Mouse (Mus musculus): Measurements from ENCODE around the gene Elf2. TPM values are rescaled to one million over a fixed set of nuclear protein-coding genes. Genes with fewer than 3 reads are reported as not detected.

Gene Elf2
- polyA plus RNA-seq, 1 experiment from 2014 or later, result 44.5 TPM

DNA sequence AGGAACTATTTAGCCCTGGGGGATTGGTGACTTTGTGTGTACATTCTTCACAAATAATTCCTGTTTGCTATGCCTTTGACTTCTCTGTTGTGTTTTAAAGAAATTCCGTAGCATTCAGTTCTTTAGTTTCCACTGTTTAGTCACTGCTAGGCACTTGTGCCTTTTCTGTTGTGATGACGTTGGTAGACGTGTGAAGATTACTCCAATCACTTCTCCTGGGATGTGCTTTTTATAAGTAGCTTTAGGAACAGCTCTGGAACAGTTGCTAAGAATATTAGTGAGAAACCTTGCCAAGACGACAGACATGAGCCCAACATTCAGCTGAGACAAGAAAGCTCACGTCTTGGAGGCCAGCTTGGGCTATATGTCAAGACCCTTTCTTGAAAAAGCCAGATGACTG is 89.4 kb downstream of the Elf2 start:
- no peak overlapping the region for H3K27ac ChIP-seq (ENCODE audit: low read depth, low read length)
- H3K9ac ChIP-seq (ENCODE audit: low read depth, low read length), result no peak overlapping the region
- H3K36me3 ChIP-seq (ENCODE audit: control insufficient read depth, insufficient read depth, low read length), result peaks cover 23% of the 10 kb centered on the region
- no peak for ATAC-seq (replicated peaks; ENCODE audit: insufficient number of reproducible peaks, low FRiP score, low TSS enrichment)
- no peak overlapping the region for H3K4me2 ChIP-seq
- no peaks in the 10 kb centered on the region for H3K9me3 ChIP-seq (replicated peaks; ENCODE audit: control insufficient read depth, low read length)
- H3K27me3 ChIP-seq (ENCODE audit: control insufficient read depth, insufficient read depth, low read length), result no peaks in the 10 kb centered on the region
- H3K4me3 ChIP-seq (ENCODE audit: low read depth, low read length), result no peak overlapping the region
- H3K4me1 ChIP-seq (ENCODE audit: control insufficient read depth, insufficient read depth, low read length), result no peaks in the 10 kb centered on the region
- 80% methylated on average over 5 of the region's 5 CpGs for WGBS (ENCODE audit: insufficient replicate concordance)

DNA sequence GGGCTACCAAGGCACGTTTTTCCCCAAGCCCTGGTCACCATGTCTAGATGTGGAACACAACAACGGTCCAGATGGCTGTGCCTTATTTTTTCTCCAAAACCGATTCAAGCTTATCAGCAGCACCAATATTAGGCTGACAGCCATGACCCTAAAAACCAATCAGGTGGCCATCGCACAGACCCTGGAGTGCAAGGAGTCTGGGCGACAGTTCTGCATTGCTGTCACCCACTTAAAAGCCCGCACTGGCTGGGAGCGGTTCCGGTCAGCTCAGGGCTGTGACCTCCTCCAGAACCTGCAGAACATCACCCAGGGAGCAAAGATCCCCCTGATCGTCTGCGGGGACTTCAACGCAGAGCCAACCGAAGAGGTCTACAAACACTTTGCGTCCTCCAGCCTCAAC is 90.6 kb downstream of the Elf2 start:
- ATAC-seq (replicated peaks; ENCODE audit: insufficient number of reproducible peaks, low FRiP score, low TSS enrichment), result no peak
- H3K27me3 ChIP-seq (ENCODE audit: control insufficient read depth, insufficient read depth, low read length), result no peaks in the 10 kb centered on the region
- H3K4me1 ChIP-seq (ENCODE audit: control insufficient read depth, insufficient read depth, low read length), result no peaks in the 10 kb centered on the region
- H3K4me2 ChIP-seq, result no peak overlapping the region
- no peak overlapping the region for H3K9ac ChIP-seq (ENCODE audit: low read depth, low read length)
- H3K9me3 ChIP-seq (replicated peaks; ENCODE audit: control insufficient read depth, low read length), result no peaks in the 10 kb centered on the region
- no peak overlapping the region for H3K4me3 ChIP-seq (ENCODE audit: low read depth, low read length)
- H3K27ac ChIP-seq (ENCODE audit: low read depth, low read length), result no peak overlapping the region; the same call in 1 of the 2 replicates
- 90% methylated on average over 13 of the region's 13 CpGs for WGBS (ENCODE audit: insufficient replicate concordance)
- H3K36me3 ChIP-seq (ENCODE audit: control insufficient read depth, insufficient read depth, low read length), result peaks cover 19% of the 10 kb centered on the region

DNA sequence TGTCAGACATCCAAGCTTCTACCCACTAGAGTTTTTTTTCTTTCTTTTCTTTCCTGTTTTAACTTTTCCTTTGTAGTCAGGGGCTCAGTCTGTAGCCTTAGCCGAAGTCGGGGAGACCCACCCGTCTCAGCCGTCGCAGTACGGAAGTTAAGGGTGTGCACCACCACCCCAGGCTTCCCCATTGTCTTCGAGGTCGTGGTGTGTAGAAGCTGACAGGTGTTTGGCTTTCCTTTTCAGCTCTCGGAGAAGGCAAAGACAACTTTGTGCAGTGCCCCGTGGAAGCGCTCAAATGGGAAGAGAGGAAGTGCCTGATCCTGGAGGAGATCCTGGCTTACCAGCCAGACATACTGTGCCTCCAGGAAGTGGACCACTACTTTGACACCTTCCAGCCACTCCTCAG is 91.0 kb downstream of the Elf2 start:
- 83% methylated on average over 11 of the region's 11 CpGs for WGBS (ENCODE audit: insufficient replicate concordance)
- Histone ChIP-seq H3K36me3 (ENCODE audit: control insufficient read depth, insufficient read depth, low read length) (peaks cover 19% of the 10 kb centered on the region), H3K27ac (ENCODE audit: low read depth, low read length) (no peak overlapping the region), H3K4me1 (ENCODE audit: control insufficient read depth, insufficient read depth, low read length) (no peaks in the 10 kb centered on the region), H3K4me3 (ENCODE audit: low read depth, low read length) (no peak overlapping the region), H3K27me3 (ENCODE audit: control insufficient read depth, insufficient read depth, low read length) (no peaks in the 10 kb centered on the region), H3K9ac (ENCODE audit: low read depth, low read length) (no peak overlapping the region), H3K9me3 (replicated peaks; ENCODE audit: control insufficient read depth, low read length) (no peaks in the 10 kb centered on the region), H3K4me2 (no peak overlapping the region)
- ATAC-seq (replicated peaks; ENCODE audit: insufficient number of reproducible peaks, low FRiP score, low TSS enrichment), result no peak

DNA sequence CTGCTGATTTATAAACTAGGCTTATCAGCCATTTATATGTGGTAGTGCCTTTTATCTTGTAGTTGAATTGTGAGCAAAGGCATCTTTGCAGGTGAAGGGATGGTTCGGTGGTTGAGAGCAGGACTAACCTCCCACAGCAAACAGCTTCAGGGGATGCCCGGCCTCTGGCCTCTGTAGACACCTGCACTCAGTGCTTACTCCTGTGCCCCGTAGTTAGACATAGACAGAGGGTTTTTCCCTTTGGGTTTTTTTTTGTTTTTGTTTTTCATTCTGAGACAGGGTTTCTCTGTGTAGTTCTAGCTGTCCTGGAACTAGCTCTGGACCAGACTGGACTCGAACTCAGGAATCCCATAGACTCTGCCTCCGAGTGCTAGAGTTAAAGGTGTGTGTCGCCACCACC is 91.9 kb downstream of the Elf2 start:
- WGBS (ENCODE audit: insufficient replicate concordance), result 92% methylated on average over 6 of the region's 6 CpGs
- no peak overlapping the region for H3K4me3 ChIP-seq (ENCODE audit: low read depth, low read length)
- H3K9me3 ChIP-seq (replicated peaks; ENCODE audit: control insufficient read depth, low read length), result no peaks in the 10 kb centered on the region
- H3K36me3 ChIP-seq (ENCODE audit: control insufficient read depth, insufficient read depth, low read length), result peaks cover 17% of the 10 kb centered on the region
- ATAC-seq (replicated peaks; ENCODE audit: insufficient number of reproducible peaks, low FRiP score, low TSS enrichment), result no peak
- H3K27me3 ChIP-seq (ENCODE audit: control insufficient read depth, insufficient read depth, low read length), result no peaks in the 10 kb centered on the region
- H3K4me1 ChIP-seq (ENCODE audit: control insufficient read depth, insufficient read depth, low read length), result no peaks in the 10 kb centered on the region
- no peak overlapping the region for H3K27ac ChIP-seq (ENCODE audit: low read depth, low read length)
- no peak overlapping the region for H3K9ac ChIP-seq (ENCODE audit: low read depth, low read length)
- H3K4me2 ChIP-seq, result no peak overlapping the region

DNA sequence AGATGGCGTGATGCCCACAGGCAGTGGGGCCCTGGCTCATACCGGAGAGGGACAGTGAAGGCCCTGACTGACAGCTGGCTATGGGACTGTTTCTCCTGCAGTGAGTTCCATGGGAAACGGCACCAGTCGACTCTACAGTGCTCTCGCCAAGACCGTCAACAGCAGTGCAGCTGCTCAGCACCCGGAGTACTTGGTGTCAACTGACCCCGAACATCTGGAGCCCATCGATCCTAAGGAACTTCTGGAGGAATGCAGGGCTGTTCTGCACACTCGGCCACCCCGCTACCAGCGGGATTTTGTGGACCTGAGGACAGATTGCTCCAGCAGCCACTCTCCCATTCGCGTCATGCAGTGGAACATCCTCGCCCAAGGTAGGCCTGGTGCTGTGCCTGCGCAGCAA is 92.8 kb downstream of the Elf2 start:
- WGBS (ENCODE audit: insufficient replicate concordance), result 81% methylated on average over 16 of the region's 16 CpGs
- Histone ChIP-seq H3K4me1 (ENCODE audit: control insufficient read depth, insufficient read depth, low read length) (no peaks in the 10 kb centered on the region), H3K4me3 (ENCODE audit: low read depth, low read length) (no peak overlapping the region), H3K9me3 (replicated peaks; ENCODE audit: control insufficient read depth, low read length) (no peaks in the 10 kb centered on the region), H3K4me2 (no peak overlapping the region), H3K27me3 (ENCODE audit: control insufficient read depth, insufficient read depth, low read length) (no peaks in the 10 kb centered on the region), H3K9ac (ENCODE audit: low read depth, low read length) (no peak overlapping the region), H3K36me3 (ENCODE audit: control insufficient read depth, insufficient read depth, low read length) (peaks cover 8% of the 10 kb centered on the region), H3K27ac (ENCODE audit: low read depth, low read length) (no peak overlapping the region)
- 0 out of 2 replicates have a peak, but pooled peaks have one; percentile 22 for ATAC-seq (replicated peaks; ENCODE audit: insufficient number of reproducible peaks, low FRiP score, low TSS enrichment)

DNA sequence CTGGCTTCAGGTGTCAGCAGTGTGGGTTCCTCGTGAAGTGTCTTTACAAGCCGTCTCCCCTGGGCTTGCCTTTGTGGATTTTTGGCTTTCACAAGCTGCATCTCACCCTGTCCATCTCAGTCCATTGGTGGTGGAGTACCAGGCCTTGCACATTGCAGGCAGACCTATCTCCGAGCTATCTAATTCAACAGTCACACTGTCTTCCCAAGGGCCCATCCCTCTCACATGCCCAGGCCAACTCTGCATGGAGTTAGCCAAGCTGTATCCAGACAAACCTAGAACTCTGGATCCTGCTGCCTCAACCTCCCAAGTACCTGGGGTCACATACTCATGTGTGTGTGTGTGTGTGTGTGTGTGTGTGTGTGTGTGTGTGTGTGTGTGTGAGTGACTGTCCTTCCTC is 100.9 kb downstream of the Elf2 start:
- no peaks in the 10 kb centered on the region for H3K36me3 ChIP-seq (ENCODE audit: control insufficient read depth, insufficient read depth, low read length)
- no peak overlapping the region for H3K9ac ChIP-seq (ENCODE audit: low read depth, low read length)
- H3K9me3 ChIP-seq (replicated peaks; ENCODE audit: control insufficient read depth, low read length), result no peaks in the 10 kb centered on the region
- peaks cover 8% of the 10 kb centered on the region for H3K4me1 ChIP-seq (ENCODE audit: control insufficient read depth, insufficient read depth, low read length)
- H3K27ac ChIP-seq (ENCODE audit: low read depth, low read length), result no peak overlapping the region
- no peak overlapping the region for H3K4me2 ChIP-seq
- ATAC-seq (replicated peaks; ENCODE audit: insufficient number of reproducible peaks, low FRiP score, low TSS enrichment), result no peak
- no peaks in the 10 kb centered on the region for H3K27me3 ChIP-seq (ENCODE audit: control insufficient read depth, insufficient read depth, low read length)
- H3K4me3 ChIP-seq (ENCODE audit: low read depth, low read length), result no peak overlapping the region
- WGBS (ENCODE audit: insufficient replicate concordance), result 88% methylated on average over 3 of the region's 3 CpGs

DNA sequence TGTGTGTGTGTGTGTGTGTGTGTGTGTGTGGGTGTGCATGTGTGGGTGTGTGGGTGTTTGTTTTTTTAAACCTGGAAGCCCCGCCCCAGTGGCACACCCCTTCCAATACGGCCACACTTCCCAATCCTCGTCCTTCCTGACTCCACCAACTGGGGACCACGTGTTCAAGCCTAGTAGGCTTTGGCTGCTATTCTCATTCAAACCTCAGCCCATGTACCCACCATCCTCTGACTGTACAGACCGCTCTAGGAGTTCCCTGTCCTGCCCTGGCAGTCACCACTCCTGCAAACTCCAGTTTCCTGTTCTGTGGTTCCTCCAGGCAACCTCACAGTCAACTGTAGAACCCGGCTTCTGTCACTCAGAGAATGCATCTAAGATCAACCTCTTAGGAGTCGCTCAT is 101.9 kb downstream of the Elf2 start:
- no peak overlapping the region for H3K4me3 ChIP-seq (ENCODE audit: low read depth, low read length)
- no peak for ATAC-seq (replicated peaks; ENCODE audit: insufficient number of reproducible peaks, low FRiP score, low TSS enrichment)
- H3K4me2 ChIP-seq, result no peak overlapping the region
- H3K9me3 ChIP-seq (replicated peaks; ENCODE audit: control insufficient read depth, low read length), result no peaks in the 10 kb centered on the region
- 82% methylated on average over 7 of the region's 7 CpGs for WGBS (ENCODE audit: insufficient replicate concordance)
- H3K27ac ChIP-seq (ENCODE audit: low read depth, low read length), result no peak overlapping the region
- no peak overlapping the region for H3K9ac ChIP-seq (ENCODE audit: low read depth, low read length)
- peaks cover 18% of the 10 kb centered on the region for H3K4me1 ChIP-seq (ENCODE audit: control insufficient read depth, insufficient read depth, low read length)
- no peaks in the 10 kb centered on the region for H3K27me3 ChIP-seq (ENCODE audit: control insufficient read depth, insufficient read depth, low read length)
- no peaks in the 10 kb centered on the region for H3K36me3 ChIP-seq (ENCODE audit: control insufficient read depth, insufficient read depth, low read length)

DNA sequence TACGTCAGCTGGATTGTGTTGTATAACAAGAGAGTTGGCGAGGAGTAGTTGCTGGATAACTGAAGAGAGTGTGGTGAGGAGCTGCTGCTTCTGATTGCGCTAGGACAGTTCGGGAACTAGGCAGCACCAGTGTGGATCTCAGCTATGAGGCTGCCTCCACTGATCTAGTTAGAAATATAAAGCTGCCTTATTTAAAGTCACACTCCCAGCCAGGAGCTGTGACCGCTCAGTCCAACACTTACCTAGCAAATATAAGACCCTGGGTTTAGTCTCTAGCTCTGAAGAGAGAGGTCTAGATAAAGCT is 105.8 kb downstream of the Elf2 start:
- Histone ChIP-seq H3K4me1 (ENCODE audit: control insufficient read depth, insufficient read depth, low read length) (peaks cover 46% of the 10 kb centered on the region), H3K4me3 (ENCODE audit: low read depth, low read length) (no peak overlapping the region), H3K27me3 (ENCODE audit: control insufficient read depth, insufficient read depth, low read length) (no peaks in the 10 kb centered on the region), H3K36me3 (ENCODE audit: control insufficient read depth, insufficient read depth, low read length) (no peaks in the 10 kb centered on the region), H3K9ac (ENCODE audit: low read depth, low read length) (no peak overlapping the region), H3K4me2 (0 out of 2 replicates have a peak overlapping the region, but pooled peaks have one; percentile 3), H3K9me3 (replicated peaks; ENCODE audit: control insufficient read depth, low read length) (no peaks in the 10 kb centered on the region), H3K27ac (ENCODE audit: low read depth, low read length) (no peak overlapping the region)
- no peak for ATAC-seq (replicated peaks; ENCODE audit: insufficient number of reproducible peaks, low FRiP score, low TSS enrichment)
- 71% methylated on average over 5 of the region's 5 CpGs for WGBS (ENCODE audit: insufficient replicate concordance)

DNA sequence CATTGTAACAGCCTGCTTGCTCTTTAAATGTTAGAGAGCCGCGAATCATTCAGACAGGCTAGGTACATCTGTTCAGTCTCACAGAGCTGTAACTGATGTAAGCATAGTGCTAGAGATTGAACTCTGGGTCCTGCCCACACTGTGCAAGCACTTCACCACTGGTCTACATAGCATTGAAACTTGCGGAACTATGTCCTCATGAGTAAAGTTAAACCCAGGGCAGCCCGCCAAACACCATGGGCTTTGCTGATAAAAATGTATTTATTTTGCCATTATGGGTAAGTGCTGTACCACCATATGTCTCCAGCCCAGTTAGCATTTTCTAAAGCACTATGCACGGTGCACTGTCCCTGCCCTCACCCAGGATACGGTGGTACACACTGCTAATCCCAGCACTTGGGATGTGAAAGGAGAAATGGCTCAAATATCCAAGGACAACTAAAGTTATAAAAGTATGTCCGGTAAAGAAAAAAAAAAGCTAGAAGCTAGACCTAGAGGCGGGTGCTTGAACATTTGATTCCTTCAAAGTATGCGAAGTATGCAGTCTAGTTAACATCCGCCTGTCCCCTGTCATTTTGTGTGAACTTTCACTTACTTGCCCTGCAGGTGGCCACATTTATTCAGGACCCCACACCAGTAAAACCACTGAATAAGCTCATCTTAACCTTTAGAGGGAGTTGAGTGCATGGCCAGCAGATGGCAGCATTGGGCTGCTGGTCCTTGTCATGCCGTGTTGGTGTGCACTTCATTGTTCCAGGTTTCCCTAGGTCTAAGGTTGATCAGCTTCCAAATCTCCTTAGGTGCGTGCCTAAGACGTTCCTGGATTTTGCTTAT is 106.3 kb downstream of the Elf2 start:
- 0 out of 2 replicates have a peak, but pooled peaks have one; percentile 9 for ATAC-seq (replicated peaks; ENCODE audit: insufficient number of reproducible peaks, low FRiP score, low TSS enrichment)
- H3K4me1 ChIP-seq (ENCODE audit: control insufficient read depth, insufficient read depth, low read length), result peaks cover 46% of the 10 kb centered on the region
- H3K9ac ChIP-seq (ENCODE audit: low read depth, low read length), result peak overlapping the region; percentile 36; the same call in 1 of the 2 replicates
- no peaks in the 10 kb centered on the region for H3K36me3 ChIP-seq (ENCODE audit: control insufficient read depth, insufficient read depth, low read length)
- no peak overlapping the region for H3K4me3 ChIP-seq (ENCODE audit: low read depth, low read length)
- 42% methylated on average over 13 of the region's 13 CpGs for WGBS (ENCODE audit: insufficient replicate concordance)
- peak overlapping the region; percentile 85 for H3K27ac ChIP-seq (ENCODE audit: low read depth, low read length)
- no peaks in the 10 kb centered on the region for H3K9me3 ChIP-seq (replicated peaks; ENCODE audit: control insufficient read depth, low read length)
- H3K27me3 ChIP-seq (ENCODE audit: control insufficient read depth, insufficient read depth, low read length), result no peaks in the 10 kb centered on the region
- peak overlapping the region; percentile 31 for H3K4me2 ChIP-seq
